Mouse (Mus musculus): ENCODE data around the gene Rai1. TPM values are rescaled to one million over a fixed set of nuclear protein-coding genes. Genes with fewer than 3 reads are reported as not detected.

Gene Rai1
- total and polyA plus RNA-seq, 2 experiments from 2014 or later, result 21.2 to 60.7 TPM

DNA sequence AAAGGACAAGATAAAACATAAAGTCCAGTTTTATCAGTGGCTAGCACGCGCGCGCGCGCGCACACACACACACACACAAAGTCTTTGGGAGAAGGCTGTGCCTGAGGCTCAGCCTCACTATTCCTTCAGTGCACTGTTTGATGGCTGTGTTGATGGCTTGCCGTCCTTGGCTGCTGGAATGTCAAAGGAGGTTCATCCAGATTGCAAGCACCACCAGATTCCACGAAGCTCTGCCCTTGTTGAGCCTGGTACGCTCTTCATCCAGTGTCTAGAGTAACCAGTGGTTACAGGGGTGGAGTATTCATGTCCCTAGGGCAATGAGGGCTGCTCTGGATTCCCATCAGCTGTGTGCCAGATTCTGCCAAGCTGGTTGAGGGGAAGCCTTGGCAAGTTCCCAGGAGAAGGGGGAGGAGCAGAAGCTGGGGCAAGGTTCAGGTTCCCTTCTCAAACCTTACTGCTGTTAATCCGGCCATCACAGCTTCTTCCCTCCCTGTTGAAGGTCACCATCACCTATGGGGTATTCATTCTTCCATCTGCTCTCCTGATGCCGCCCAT, 77.4 kb downstream of the Rai1 start:
- no peaks in the 10 kb centered on the region for H3K9me3 ChIP-seq (ENCODE audit: low read length)
- no peaks in the 10 kb centered on the region for H3K27me3 ChIP-seq (ENCODE audit: insufficient read depth, low read length)
- peaks cover 55% of the 10 kb centered on the region for H3K4me1 ChIP-seq (ENCODE audit: insufficient read depth)
- ATAC-seq (no peak), DNase-seq (peak; percentile 63)
- H3K9ac ChIP-seq, result no peak overlapping the region
- no peak overlapping the region for H3K4me3 ChIP-seq (ENCODE audit: low read depth, low read length)
- no peak for TF ChIP-seq CTCF (IDR thresholded peaks at IDR 0.05; ENCODE audit: low read depth)
- WGBS, result 66% methylated on average over 12 of the region's 12 CpGs
- H3K4me2 ChIP-seq (ENCODE audit: low read depth), result no peak overlapping the region
- H3K27ac ChIP-seq (ENCODE audit: low read depth, low read length), result peak overlapping the region; percentile 72
- peaks cover 20% of the 10 kb centered on the region for H3K36me3 ChIP-seq (ENCODE audit: insufficient read depth)

DNA sequence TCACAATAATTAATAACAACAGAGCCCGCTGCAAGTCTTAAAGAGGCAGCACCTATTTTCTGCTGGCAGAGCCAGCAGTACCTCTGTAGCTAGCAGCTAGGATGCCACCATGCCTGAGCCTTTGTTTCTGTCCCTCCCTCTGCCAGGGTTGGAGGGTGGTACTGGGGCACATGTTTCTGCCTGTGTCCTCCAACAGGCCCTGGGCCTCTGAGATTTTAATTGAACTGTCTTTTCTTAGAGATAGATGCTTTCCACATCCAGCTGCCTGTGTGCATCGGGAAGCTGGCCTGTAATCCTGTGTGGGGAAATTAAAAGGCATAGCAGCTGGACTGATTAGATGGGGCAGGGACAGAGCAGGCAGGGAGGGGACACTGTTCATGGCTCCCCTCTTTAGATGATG, 77.9 kb downstream of the Rai1 start:
- 26% methylated on average over 2 of the region's 2 CpGs for WGBS
- no peak overlapping the region for H3K4me2 ChIP-seq (ENCODE audit: low read depth)

DNA sequence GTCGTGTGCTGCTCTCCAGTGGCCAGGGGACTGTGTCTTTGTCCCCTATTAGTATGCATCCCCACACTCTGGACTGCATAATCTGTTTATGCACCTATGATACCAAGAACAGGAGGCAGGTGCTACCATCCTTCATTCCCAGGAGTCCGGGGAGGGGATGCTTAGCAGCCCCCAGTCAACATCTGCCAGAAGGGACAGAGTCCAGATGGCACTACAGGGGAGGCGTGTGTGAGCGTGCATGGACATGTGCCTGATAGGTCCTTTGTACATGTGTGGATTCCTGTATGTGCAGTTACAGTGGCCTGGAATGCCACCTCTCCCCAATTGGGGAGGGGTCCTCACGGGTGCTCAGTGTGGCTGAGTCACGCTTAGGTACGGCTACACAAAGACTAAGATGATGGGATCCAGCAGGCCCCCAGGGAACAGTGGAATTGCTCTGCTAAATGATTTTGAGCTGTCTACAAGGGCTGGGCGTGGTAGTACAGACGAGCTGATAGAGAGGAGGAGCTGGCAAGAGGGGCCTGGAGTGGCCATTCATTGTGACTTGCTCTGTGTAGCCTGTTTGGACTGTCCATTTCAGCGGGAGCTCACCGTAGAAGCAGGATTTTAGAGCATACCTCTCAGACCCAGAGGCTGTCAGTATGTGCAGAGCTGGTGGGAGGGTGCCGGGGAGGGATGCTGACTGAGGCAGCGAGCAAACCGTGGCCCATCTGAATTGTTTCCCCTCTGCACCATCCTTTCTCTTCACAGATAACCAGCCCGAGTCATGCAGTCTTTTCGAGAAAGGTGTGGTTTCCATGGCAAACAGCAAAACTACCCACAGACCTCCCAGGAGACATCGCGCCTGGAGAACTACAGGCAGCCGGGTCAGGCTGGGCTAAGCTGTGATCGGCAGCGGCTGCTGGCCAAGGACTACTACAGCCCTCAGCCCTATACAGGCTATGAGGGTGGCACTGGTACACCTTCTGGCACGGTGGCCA, 79.8 kb downstream of the Rai1 start:
- no peak for TF ChIP-seq CTCF (IDR thresholded peaks at IDR 0.05; ENCODE audit: low read depth)
- 30% methylated on average over 22 of the region's 22 CpGs for WGBS
- peak; percentile 47 for DNase-seq
- Histone ChIP-seq H3K36me3 (ENCODE audit: insufficient read depth) (peaks cover 44% of the 10 kb centered on the region), H3K27ac (ENCODE audit: low read depth, low read length) (peak overlapping the region; percentile 62), H3K9ac (peak overlapping the region; percentile 33), H3K4me1 (ENCODE audit: insufficient read depth) (peaks cover 39% of the 10 kb centered on the region), H3K4me3 (ENCODE audit: low read depth, low read length) (no peak overlapping the region), H3K27me3 (ENCODE audit: insufficient read depth, low read length) (no peaks in the 10 kb centered on the region), H3K9me3 (ENCODE audit: low read length) (no peaks in the 10 kb centered on the region), H3K4me2 (ENCODE audit: low read depth) (no peak overlapping the region)
- peak; percentile 25; the same call in 1 of the 2 replicates for ATAC-seq

More for the DNA sequence above, 77.9 kb downstream of the Rai1 start:
- peaks cover 50% of the 10 kb centered on the region for H3K4me1 ChIP-seq (ENCODE audit: insufficient read depth)
- H3K27me3 ChIP-seq (ENCODE audit: insufficient read depth, low read length), result no peaks in the 10 kb centered on the region
- H3K27ac ChIP-seq (ENCODE audit: low read depth, low read length), result peak overlapping the region; percentile 72
- no peaks in the 10 kb centered on the region for H3K9me3 ChIP-seq (ENCODE audit: low read length)
- peaks cover 26% of the 10 kb centered on the region for H3K36me3 ChIP-seq (ENCODE audit: insufficient read depth)
- TF ChIP-seq CTCF (IDR thresholded peaks at IDR 0.05; ENCODE audit: low read depth), result no peak
- 0 out of 2 replicates have a peak overlapping the region, but pooled peaks have one; percentile 26 for H3K9ac ChIP-seq
- no peak for DNase-seq
- no peak overlapping the region for H3K4me3 ChIP-seq (ENCODE audit: low read depth, low read length)
- no peak; the same call in 1 of the 2 replicates for ATAC-seq

DNA sequence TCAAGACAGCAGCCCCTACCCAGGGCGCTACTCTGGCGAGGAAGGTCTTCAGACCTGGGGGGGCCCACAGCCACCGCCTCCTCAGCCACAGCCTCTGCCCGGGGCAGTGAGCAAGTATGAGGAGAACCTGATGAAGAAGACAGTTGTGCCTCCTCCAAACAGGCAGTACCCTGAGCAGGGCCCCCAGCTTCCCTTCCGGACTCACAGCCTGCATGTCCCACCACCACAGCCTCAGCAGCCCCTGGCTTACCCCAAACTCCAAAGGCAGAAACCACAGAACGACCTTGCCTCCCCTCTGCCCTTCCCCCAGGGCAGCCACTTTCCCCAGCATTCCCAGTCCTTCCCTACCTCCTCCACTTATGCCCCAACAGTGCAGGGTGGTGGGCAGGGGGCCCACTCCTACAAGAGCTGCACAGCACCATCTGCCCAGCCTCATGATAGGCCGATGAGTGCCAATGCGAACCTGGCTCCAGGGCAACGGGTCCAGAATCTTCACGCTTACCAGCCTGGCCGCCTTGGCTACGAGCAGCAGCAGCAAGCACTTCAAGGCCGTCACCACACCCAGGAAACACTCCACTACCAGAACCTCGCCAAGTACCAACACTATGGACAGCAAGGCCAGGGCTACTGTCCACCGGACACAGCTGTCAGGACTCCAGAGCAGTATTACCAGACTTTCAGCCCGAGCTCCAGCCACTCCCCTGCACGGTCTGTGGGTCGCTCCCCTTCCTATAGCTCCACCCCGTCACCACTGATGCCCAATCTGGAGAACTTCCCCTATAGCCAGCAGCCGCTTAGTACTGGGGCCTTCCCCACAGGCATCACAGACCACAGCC, 80.8 kb downstream of the Rai1 start:
- Histone ChIP-seq H3K4me3 (ENCODE audit: low read depth, low read length) (no peak overlapping the region), H3K36me3 (ENCODE audit: insufficient read depth) (peaks cover 54% of the 10 kb centered on the region), H3K27ac (ENCODE audit: low read depth, low read length) (peak overlapping the region; percentile 62), H3K27me3 (ENCODE audit: insufficient read depth, low read length) (no peaks in the 10 kb centered on the region), H3K4me2 (ENCODE audit: low read depth) (no peak overlapping the region), H3K9ac (0 out of 2 replicates have a peak overlapping the region, but pooled peaks have one; percentile 33), H3K4me1 (ENCODE audit: insufficient read depth) (peaks cover 39% of the 10 kb centered on the region), H3K9me3 (ENCODE audit: low read length) (no peaks in the 10 kb centered on the region)
- WGBS, result 59% methylated on average over 20 of the region's 20 CpGs
- ATAC-seq (peak; percentile 63), DNase-seq (peak; percentile 67)
- TF ChIP-seq CTCF (IDR thresholded peaks at IDR 0.05; ENCODE audit: low read depth), result no peak

DNA sequence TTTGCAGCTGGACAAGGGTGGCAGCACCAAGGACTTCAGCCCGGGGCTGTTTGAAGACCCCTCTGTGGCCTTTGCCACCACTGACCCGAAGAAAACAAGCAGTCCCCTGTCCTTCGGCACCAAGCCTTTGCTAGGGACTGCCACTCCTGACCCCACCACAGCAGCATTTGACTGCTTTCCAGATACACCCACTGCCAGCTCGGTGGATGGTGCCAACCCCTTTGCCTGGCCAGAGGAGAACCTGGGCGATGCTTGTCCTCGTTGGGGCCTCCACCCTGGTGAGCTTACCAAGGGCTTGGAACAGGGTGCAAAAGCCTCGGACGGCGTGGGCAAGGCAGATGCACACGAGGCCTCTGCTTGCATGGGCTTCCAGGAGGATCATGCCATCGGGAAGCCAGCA, 82.3 kb downstream of the Rai1 start:
- no peak overlapping the region for H3K4me2 ChIP-seq (ENCODE audit: low read depth)
- ATAC-seq (no peak), DNase-seq (no peak)
- no peak overlapping the region for H3K9ac ChIP-seq
- WGBS, result 75% methylated on average over 11 of the region's 11 CpGs
- H3K9me3 ChIP-seq (ENCODE audit: low read length), result no peaks in the 10 kb centered on the region
- H3K27ac ChIP-seq (ENCODE audit: low read depth, low read length), result no peak overlapping the region
- H3K27me3 ChIP-seq (ENCODE audit: insufficient read depth, low read length), result no peaks in the 10 kb centered on the region
- no peak overlapping the region for H3K4me3 ChIP-seq (ENCODE audit: low read depth, low read length)
- H3K36me3 ChIP-seq (ENCODE audit: insufficient read depth), result peaks cover 67% of the 10 kb centered on the region
- TF ChIP-seq CTCF (IDR thresholded peaks at IDR 0.05; ENCODE audit: low read depth), result no peak
- H3K4me1 ChIP-seq (ENCODE audit: insufficient read depth), result peaks cover 30% of the 10 kb centered on the region

DNA sequence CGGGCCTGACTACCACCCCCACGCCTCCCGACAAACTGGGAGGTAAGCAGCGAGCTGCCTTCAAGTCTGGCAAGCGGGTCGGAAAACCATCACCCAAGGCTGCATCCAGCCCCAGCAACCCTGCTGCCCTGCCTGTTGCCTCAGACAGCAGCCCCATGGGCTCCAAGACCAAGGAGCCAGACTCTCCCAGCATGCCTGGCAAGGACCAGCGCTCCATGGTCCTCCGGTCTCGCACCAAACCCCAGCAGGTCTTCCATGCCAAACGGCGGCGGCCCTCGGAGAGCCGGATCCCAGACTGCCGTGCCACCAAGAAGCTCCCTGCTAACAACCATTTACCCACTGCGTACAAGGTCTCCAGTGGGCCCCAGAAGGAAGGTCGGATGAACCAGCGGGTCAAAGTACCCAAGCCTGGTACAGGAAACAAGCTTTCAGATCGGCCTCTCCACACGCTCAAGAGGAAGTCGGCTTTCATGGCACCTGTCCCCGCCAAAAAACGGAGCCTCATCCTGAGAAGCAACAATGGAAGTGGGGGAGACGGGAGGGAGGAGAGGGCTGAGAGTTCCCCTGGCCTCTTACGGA, 83.6 kb downstream of the Rai1 start:
- 89% methylated on average over 25 of the region's 25 CpGs for WGBS
- Histone ChIP-seq H3K4me1 (ENCODE audit: insufficient read depth) (peaks cover 17% of the 10 kb centered on the region), H3K27me3 (ENCODE audit: insufficient read depth, low read length) (no peaks in the 10 kb centered on the region), H3K4me3 (ENCODE audit: low read depth, low read length) (no peak overlapping the region), H3K4me2 (ENCODE audit: low read depth) (no peak overlapping the region), H3K36me3 (ENCODE audit: insufficient read depth) (peaks cover 72% of the 10 kb centered on the region), H3K9ac (no peak overlapping the region), H3K9me3 (ENCODE audit: low read length) (no peaks in the 10 kb centered on the region), H3K27ac (ENCODE audit: low read depth, low read length) (no peak overlapping the region)
- ATAC-seq (no peak), DNase-seq (no peak)
- no peak for TF ChIP-seq CTCF (IDR thresholded peaks at IDR 0.05; ENCODE audit: low read depth)
